Mouse (Mus musculus) midbrain, embryonic 10.5 days (tissue): Measurements from ENCODE around the gene Clasrp. TPM values are rescaled to one million over a fixed set of nuclear protein-coding genes. Genes with fewer than 3 reads are reported as not detected.

ENCODE experiments used
- DNase-seq: peaks from one replicate; pipeline ENCODE4 v3.0.0-alpha.2; 2017; ENCODE audit warnings: low spot score
- H3K27ac ChIP-seq: fragments of 300-500 bp; sonication (generic); replicated peaks from 2 replicates; pipeline ENCODE4 v1.5.1; 2016; ENCODE audit warnings: mild to moderate bottlenecking
- H3K27me3 ChIP-seq: fragments of 300-500 bp; sonication (generic); 2 replicates; pipeline ENCODE4 v1.6.1; 2016; ENCODE audit warnings: low read depth, mild to moderate bottlenecking; ENCODE audit not compliant: poor library complexity, severe bottlenecking
- H3K36me3 ChIP-seq: fragments of 300-500 bp; sonication (generic); 2 replicates; pipeline ENCODE4 v1.6.1; 2016; ENCODE audit warnings: mild to moderate bottlenecking, moderate library complexity
- H3K4me1 ChIP-seq: fragments of 300-500 bp; sonication (generic); 2 replicates; pipeline ENCODE4 v1.6.1; 2016
- H3K4me3 ChIP-seq: fragments of 300-500 bp; sonication (generic); 2 replicates; pipeline ENCODE4 v1.5.1; 2016; ENCODE audit warnings: mild to moderate bottlenecking, moderate library complexity
- H3K9me3 ChIP-seq: fragments of 300-500 bp; sonication (generic); replicated peaks from 2 replicates; pipeline ENCODE4 v1.6.1; 2016; ENCODE audit warnings: mild to moderate bottlenecking
- WGBS: fragments of 180-500 bp; shearing (Covaris S2); methylation state at CpG from one replicate; pipeline ENCODE4 v1.1.7; 2016; 5-methylcytosine and 5-hydroxymethylcytosine counted together
- polyA plus RNA-seq: library from polyadenylated mRNA; unstranded; fragments of >200 nt; fragmentation: Nextera tagmentation; extraction: Ambion mirVana; gene quantifications from 2 replicates; pipeline ENCODE4 v1.2.1, GENCODE M21; 2016

The Clasrp gene
- polyA plus RNA-seq, 1 experiment from 2014 or later: 51.8 TPM

DNA sequence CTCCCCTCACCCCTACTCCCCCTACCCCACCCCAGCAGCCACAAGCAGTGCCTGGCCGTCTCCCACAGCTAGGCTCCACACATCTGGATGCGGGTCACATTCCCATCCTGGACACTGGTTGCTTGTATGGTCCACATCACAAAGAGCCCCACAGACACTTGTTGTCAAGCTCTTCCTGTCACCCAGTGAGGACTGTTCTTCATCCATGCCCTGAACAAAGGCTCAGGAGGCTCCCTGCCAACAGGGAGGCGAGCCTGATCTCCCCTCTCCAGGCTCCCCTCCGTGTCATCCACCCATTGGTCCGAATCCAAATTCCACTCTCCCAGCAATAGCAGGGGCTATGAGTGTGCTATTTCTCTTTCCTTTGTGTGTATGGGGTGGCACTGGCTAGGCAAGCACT, 3.7 kb downstream of the Clasrp start:
- H3K4me3 ChIP-seq: no peak overlapping the region; the same call in 1 of the 2 replicates
- 67% methylated on average over 5 of the region's 5 CpGs for whole genome bisulfite sequencing
- H3K27me3 ChIP-seq: no peaks in the 10 kb centered on the region
- no peaks in the 10 kb centered on the region for H3K9me3 ChIP-seq
- H3K4me1 ChIP-seq: peaks cover 32% of the 10 kb centered on the region
- no peak for DNase-seq
- H3K27ac ChIP-seq: no peak overlapping the region
- H3K36me3 ChIP-seq: peaks cover 73% of the 10 kb centered on the region

DNA sequence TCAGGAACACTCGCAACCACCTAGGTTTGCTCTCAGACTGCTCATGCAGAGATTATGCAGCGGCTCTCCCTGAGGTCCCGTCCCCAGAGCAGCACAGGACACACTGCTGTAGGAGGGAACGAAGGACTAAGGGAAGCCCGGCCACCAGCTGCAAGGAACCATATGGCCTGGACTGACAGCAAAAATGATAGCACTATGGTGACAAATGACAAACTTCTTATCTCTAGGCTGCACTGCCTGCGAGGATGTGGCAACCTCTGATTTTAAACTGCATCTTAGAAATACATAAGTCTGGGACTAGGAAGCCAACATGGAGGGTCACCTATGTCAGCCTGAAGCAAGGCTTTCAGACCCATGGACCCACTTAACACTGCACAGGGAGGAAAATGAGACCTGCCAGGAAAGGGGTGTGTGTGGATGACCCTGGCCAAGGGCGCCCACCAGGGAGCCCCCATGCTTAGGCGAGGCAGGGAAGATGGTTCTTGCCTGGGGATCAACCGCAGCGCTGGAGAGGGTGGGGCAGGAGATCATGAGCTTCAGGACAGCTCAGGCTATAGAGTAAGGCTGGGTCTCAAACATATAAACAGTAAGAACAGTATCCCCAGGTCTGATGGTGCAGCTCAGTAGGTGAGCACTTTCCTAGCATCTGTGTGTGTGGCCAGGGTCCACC, 11.1 kb downstream of the Clasrp start:
- peaks cover 98% of the 10 kb centered on the region for H3K36me3 ChIP-seq
- DNase-seq: no peak

DNA sequence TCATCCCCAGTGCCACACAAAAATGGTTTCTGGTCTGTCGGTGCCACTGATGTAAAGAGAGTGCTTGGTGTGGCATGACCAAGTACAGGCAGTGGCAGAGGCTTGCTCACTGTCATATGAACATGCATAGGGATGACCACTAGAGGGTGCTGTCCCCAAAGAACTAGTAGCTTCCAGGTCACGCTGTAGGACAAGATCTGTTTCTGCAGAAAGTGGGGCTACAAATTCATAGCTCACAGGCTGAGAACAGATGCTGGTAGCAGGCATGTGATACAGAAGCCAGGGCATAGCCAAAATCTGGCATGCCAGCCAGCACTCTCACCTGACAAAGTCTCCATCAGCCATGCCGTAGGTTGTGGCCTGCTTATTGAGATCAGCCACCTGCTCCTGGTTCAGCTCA, 14.4 kb downstream of the Clasrp start:
- Histone ChIP-seq H3K4me1 (no peaks in the 10 kb centered on the region), H3K36me3 (peaks cover 100% of the 10 kb centered on the region), H3K27me3 (no peaks in the 10 kb centered on the region), H3K4me3 (no peak overlapping the region), H3K27ac (no peak overlapping the region), H3K9me3 (no peaks in the 10 kb centered on the region)
- 68% methylated on average over 3 of the region's 3 CpGs for WGBS
- DNase-seq: peak; percentile 59

More for the DNA sequence above, 11.1 kb downstream of the Clasrp start:
- no peaks in the 10 kb centered on the region for H3K4me1 ChIP-seq
- no peak overlapping the region for H3K4me3 ChIP-seq
- no peaks in the 10 kb centered on the region for H3K27me3 ChIP-seq
- H3K9me3 ChIP-seq: no peaks in the 10 kb centered on the region
- WGBS: 92% methylated on average over 10 of the region's 10 CpGs
- H3K27ac ChIP-seq: no peak overlapping the region

DNA sequence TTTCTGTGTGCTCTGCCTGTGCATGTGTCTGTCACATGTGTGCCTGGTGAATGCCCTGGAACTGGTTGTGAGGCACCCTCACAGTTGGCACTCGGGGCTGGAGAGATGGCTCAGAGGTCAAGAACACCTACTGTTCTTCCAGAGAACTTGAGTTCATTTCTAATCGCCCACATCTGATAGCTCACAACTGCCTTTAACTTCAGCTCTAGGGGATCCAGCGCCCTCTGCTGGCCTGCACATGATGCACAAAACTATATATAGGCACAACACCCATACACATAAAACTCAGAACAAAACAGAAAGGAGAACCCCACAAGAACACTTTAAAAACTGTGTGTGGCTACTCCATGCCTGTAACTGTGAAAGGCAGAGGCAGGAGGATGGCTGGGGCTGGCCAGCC, 15.1 kb downstream of the Clasrp start:
- 53% methylated on average over 3 of the region's 3 CpGs for WGBS
- DNase-seq: peak; percentile 52
- Histone ChIP-seq H3K4me3 (no peak overlapping the region), H3K4me1 (no peaks in the 10 kb centered on the region), H3K9me3 (no peaks in the 10 kb centered on the region), H3K27ac (no peak overlapping the region), H3K36me3 (peaks cover 100% of the 10 kb centered on the region), H3K27me3 (no peaks in the 10 kb centered on the region)

DNA sequence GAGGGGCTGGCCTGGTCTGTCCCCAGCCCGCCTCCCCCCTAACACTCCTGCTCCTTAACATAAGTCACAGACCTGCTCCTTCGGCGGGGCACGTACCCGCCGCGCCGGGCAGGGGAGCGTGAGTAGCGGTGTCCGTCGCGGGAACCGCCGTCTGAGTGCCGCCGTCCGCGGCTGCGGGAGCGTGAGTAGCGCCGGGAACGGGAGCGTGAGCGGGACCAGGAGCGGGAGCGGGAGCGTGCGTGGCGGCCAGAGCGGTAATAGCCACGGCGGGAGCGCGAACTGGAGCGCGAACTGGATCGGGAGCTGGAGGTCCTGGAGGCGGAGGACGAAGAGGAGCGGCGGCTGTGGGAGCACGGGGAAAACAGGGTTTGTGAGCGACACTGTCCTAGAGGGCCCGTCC, 18.0 kb downstream of the Clasrp start:
- WGBS: 79% methylated on average over 46 of the region's 46 CpGs
- Histone ChIP-seq H3K4me3 (no peak overlapping the region), H3K36me3 (peaks cover 100% of the 10 kb centered on the region), H3K27ac (no peak overlapping the region), H3K4me1 (no peaks in the 10 kb centered on the region), H3K27me3 (no peaks in the 10 kb centered on the region), H3K9me3 (no peaks in the 10 kb centered on the region)
- no peak for DNase-seq

DNA sequence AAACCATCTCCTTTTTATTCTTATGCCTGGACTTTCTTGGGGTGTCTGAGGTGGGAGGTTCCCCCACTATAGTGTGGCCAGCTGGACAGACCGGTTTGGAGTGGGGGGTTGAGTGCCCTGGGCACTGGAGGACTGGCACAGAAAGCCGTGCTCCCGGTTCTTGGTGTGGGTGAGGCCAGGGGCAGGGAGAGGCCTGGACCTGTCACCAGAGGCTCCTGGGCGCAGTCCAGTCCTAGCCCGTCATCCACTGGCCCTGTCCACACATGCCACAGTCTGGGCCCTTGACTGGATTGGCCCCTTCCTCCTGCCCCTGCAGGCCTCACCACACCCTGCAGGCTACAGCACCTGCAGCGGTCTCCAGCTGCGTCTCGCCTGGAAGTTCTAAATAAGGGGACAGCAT, 23.7 kb downstream of the Clasrp start:
- no peak for DNase-seq
- H3K4me3 ChIP-seq: no peak overlapping the region
- H3K27ac ChIP-seq: no peak overlapping the region
- no peaks in the 10 kb centered on the region for H3K9me3 ChIP-seq
- H3K27me3 ChIP-seq: peaks cover 52% of the 10 kb centered on the region
- WGBS: 86% methylated on average over 8 of the region's 8 CpGs
- H3K4me1 ChIP-seq: peaks cover 15% of the 10 kb centered on the region
- peaks cover 62% of the 10 kb centered on the region for H3K36me3 ChIP-seq

DNA sequence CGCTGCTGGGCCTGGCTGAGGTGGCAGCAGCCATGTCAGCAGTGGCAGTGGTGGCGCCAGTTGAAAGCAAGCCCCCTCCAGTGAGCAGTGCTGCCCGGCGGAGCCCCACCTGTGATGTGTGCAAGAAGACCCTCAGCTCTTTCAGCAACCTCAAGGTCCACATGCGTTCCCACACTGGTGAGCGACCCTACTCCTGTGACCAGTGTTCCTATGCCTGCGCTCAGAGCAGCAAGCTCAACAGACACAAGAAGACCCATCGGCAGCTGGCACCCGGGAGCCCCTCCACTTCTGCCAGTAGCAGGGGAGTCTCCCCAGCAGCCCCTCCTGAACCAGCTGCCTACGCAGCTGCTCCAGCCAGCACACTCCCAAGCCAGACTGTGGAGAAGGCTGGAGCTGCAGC, 24.5 kb downstream of the Clasrp start:
- Histone ChIP-seq H3K36me3 (peaks cover 53% of the 10 kb centered on the region), H3K27ac (no peak overlapping the region), H3K4me3 (no peak overlapping the region), H3K4me1 (peaks cover 15% of the 10 kb centered on the region), H3K27me3 (peaks cover 61% of the 10 kb centered on the region), H3K9me3 (no peaks in the 10 kb centered on the region)
- WGBS: 82% methylated on average over 10 of the region's 10 CpGs
- DNase-seq: no peak

DNA sequence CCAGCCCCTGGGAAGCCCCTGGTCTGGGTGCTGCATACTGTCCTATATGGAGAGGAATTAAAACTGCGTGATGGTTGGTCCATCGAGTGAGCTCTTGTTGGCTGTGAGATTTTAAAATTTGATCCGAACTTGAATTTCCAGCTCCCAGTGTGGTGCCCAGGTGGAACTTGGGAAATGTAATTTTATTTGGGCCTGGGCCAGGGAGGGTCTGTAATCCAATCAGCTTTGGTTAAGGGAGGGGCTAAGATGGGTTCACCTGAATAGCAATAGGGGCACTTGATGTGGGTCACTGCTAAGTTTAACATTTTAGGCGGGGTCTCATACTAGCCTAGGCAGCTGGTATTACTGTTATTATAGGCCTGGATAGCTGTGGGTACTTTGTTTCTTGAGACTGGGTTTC, 25.9 kb downstream of the Clasrp start:
- peaks cover 40% of the 10 kb centered on the region for H3K36me3 ChIP-seq
- peaks cover 20% of the 10 kb centered on the region for H3K4me1 ChIP-seq
- no peak for DNase-seq
- no peak overlapping the region for H3K27ac ChIP-seq
- no peaks in the 10 kb centered on the region for H3K9me3 ChIP-seq
- WGBS: 66% methylated on average over 4 of the region's 4 CpGs
- H3K27me3 ChIP-seq: peaks cover 69% of the 10 kb centered on the region
- no peak overlapping the region for H3K4me3 ChIP-seq

DNA sequence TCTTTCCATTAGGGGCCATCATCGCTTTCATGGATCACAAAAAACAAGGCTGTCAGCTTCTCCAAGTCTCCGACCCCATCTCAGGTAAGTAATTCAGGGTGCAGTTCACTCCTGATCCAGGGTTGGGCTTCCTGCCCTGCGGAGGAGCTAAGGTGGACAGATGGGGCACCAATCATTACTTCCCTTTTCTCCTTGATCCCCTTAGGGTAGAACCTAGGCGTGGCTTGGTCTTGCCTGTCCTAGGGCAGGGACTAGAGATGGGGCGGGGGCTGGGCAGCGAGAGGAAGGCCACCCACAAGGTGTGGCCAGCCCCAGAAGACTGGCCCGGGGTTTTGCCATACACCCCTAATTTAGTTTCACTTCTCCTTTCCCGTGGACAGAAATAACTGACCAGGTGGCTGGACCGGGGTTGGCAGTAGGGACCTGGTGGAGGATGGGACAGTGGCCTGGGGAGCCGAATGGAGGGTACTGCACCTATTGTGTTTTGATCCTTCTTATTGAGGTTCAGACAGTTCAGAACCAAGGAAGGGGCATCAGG, 26.3 kb downstream of the Clasrp start:
- WGBS: 25% methylated on average over 10 of the region's 10 CpGs
- peaks cover 22% of the 10 kb centered on the region for H3K4me1 ChIP-seq
- peaks cover 69% of the 10 kb centered on the region for H3K27me3 ChIP-seq
- no peak overlapping the region for H3K27ac ChIP-seq
- no peak for DNase-seq
- peaks cover 35% of the 10 kb centered on the region for H3K36me3 ChIP-seq
- peak overlapping the region; percentile 50 for H3K4me3 ChIP-seq
- H3K9me3 ChIP-seq: no peaks in the 10 kb centered on the region

DNA sequence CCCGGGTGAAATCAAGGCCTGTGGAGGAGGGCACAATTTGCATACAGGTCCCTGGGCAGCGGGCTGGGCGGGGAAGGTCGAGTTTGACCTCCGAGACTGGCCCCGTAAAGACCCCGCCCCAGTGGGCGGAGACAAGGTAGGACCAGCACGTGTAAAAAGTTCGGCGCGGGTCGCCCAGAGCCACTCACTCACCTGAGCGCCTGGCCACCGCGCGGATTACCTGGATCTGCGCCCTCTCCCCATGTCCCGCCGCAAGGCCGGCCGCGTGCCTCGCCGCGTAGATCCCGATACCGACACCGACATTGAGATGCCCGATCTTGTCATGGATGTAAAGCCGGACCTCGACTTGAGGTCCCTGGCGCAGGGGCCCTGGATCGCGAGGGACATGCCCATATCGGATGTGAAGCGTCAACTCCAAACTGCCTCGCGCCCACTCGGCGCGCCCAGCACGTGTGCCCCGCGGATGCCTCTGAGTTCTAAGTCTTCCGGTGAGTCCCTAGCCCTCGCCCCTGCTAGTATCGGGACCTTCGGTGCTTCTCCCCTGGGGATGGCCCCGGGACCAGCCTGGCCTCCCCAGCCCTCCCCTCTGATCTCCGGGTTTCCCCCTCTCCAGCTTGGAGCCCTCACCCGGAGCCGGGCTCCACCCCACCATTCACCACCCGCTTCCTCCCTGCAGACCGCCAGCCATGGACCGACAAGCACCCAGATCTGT, 27.0 kb downstream of the Clasrp start, which contains the start of the genes Zfp296 and Gemin7:
TSS of gene Zfp296 (plus strand) at position 147 of the 712 bp plus-strand sequence.
TSS of gene Gemin7 (minus strand) at position 455 of the 712 bp plus-strand sequence.
- peak; percentile 32 for DNase-seq
- 2% methylated on average over 56 of the region's 56 CpGs for WGBS

DNA sequence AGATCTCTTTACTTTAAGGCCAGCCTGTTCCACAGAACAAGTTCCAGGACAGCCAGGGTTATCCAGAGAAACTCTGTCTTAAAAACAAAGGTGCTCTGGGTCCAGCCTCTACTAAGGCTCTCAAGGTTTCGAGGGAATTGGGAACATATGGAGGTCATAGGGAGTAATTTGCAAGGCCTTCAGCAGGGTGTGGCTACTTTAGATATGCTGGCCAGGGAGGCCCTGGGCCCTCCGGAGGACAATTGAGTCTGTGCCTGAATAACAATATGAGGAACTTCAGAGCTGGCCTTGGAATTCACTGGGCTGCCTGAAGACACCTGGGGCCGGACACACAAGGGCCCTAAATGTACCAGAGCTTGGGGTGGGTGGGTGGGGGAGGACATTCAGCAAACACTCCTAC, 28.7 kb downstream of the Clasrp start:
- no peak for DNase-seq
- H3K4me1 ChIP-seq: peaks cover 37% of the 10 kb centered on the region
- WGBS: 71% methylated on average over 3 of the region's 3 CpGs
- peaks cover 66% of the 10 kb centered on the region for H3K27me3 ChIP-seq
- peaks cover 20% of the 10 kb centered on the region for H3K36me3 ChIP-seq
- no peak overlapping the region for H3K27ac ChIP-seq
- no peak overlapping the region for H3K4me3 ChIP-seq
- no peaks in the 10 kb centered on the region for H3K9me3 ChIP-seq

More for the DNA sequence above, 27.0 kb downstream of the Clasrp start, which contains the start of the genes Zfp296 and Gemin7:
- Histone ChIP-seq H3K27ac (no peak within 1 kb of the TSS), H3K27me3 (peaks cover 69% of the 10 kb centered on the region), H3K9me3 (no peaks in the 10 kb centered on the region), H3K4me1 (peaks cover 28% of the 10 kb centered on the region), H3K36me3 (peaks cover 29% of the 10 kb centered on the region), H3K4me3 (peak within 1 kb of the TSS; percentile 50)

DNA sequence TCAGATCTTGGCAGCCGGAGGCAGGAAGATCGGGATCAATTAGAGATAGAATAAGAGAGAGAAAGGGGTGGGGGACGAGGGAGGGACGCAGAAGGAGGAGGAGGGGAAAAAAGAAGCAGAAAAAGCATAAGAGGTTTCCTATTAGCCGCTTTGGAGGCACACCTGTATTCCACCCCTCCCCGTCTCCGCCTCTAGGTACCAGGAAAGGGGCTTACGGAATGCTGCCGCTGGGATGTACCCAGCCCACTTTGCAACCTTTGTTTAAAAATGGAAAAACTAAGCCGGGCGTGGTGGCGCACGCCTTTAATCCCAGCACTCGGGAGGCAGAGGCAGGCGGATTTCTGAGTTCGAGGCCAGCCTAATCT, 30.5 kb downstream of the Clasrp start:
- peaks cover 26% of the 10 kb centered on the region for H3K36me3 ChIP-seq
- no peak for DNase-seq
- H3K27ac ChIP-seq: peak overlapping the region; percentile 87
- H3K4me1 ChIP-seq: peaks cover 37% of the 10 kb centered on the region
- peak overlapping the region; percentile 82 for H3K4me3 ChIP-seq
- WGBS: 29% methylated on average over 16 of the region's 16 CpGs
- H3K9me3 ChIP-seq: no peaks in the 10 kb centered on the region
- peaks cover 48% of the 10 kb centered on the region for H3K27me3 ChIP-seq
